Mouse (Mus musculus): ENCODE results near the gene Cdhr2.

DNA sequence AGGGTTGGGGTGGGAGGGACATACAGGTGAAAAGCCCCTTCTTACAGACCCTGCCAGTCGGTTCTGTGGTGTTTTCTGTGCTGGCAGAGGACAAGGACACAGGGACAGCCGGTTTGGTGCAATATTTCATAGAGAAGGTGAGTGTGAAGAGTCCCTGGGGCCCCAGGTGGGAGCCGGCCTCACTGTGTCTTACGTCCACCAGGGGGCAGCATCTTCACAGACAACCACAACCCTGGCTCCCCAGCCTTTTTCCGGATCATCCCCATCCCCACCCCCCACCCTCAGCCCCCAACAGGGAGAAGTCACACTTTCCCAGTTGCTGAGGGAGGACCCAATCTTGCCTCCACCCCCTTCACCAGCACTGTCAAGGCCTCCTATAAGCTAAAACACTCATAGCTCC, 15.7 kb downstream of the Cdhr2 start:
- TF ChIP-seq CTCF (IDR thresholded peaks at IDR 0.05; ENCODE audit: control insufficient read depth, insufficient read depth, low read length) (peak; percentile 76), POLR2A (IDR thresholded peaks at IDR 0.05; ENCODE audit: borderline replicate concordance, control insufficient read depth, low read depth, low read length) (no peak)
